Mouse (Mus musculus) stomach, adult 2 months (tissue): Measurements from ENCODE around the gene Olfr1052. TPM values are rescaled to one million over a fixed set of nuclear protein-coding genes. Genes with fewer than 3 reads are reported as not detected.

Experiments used
- polyA plus RNA-seq: library from polyadenylated mRNA; depleted of rRNA; stranded (reverse); fragments of >200 nt; gene quantifications from 2 replicates; pipeline ENCODE4 v1.2.3, GENCODE M21; 2012; rRNA removed

Olfr1052 gene
- polyA plus RNA-seq, result not detected in 2 replicates

DNA sequence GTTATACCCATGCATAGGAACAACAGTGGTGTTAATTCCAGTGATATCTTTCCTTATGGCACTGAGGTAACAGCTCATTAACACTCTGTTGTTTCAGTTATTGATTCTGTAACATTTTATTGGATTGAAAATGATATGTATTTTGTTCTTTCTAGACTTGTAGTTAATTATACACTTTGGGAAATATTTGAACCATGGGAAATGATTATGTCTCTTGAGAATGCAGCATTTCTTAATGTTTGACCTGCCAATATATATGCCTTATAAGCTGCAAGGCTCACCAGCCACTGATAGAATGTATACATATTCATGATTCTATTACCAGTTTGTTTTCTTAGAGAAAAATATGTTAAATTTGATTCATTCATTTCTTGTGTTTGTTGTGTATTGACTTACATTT lies at the start of gene Olfr1052:
Gene Olfr1052 (plus strand): TSS at position 301 of the 400 bp plus-strand sequence.

GRCm38 (mm10) chr2:86258228-86258627 lies 34.0 kb upstream of the Olfr1052 start, which contains the start of gene Olfr1049:
TSS of gene Olfr1049 (minus strand) at chr2:86258328.

GRCm38 (mm10) chr2:86278988-86279387 lies 13.3 kb upstream of the Olfr1052 start, which contains the start of gene Olfr1051:
TSS of gene Olfr1051 (minus strand) at chr2:86279088.

GRCm38 (mm10) chr2:86315184-86315583 lies 22.9 kb downstream of the Olfr1052 start, which contains the start of gene Olfr1053:
TSS of gene Olfr1053 (minus strand) at chr2:86315284.

GRCm38 (mm10) chr2:86335333-86335732 lies 43.1 kb downstream of the Olfr1052 start, which contains the start of gene Olfr1054:
TSS of gene Olfr1054 (minus strand) at chr2:86335433.

Other genes starting within 250 kb of the Olfr1052 start
- gene Olfr1034, start 246.6 kb upstream of the Olfr1052 start, polyA plus RNA-seq, result 0.02 TPM in 1 of 2 replicates, not detected in the other
- gene Olfr1036, start 218.5 kb upstream of the Olfr1052 start, polyA plus RNA-seq, result not detected in 2 replicates
- gene Olfr1037, start 205.1 kb upstream of the Olfr1052 start, polyA plus RNA-seq, result not detected in 2 replicates
- gene Olfr1039, start 156.5 kb upstream of the Olfr1052 start, polyA plus RNA-seq, result not detected in 2 replicates
- not detected in 2 replicates for gene Olfr1040, start 145.7 kb upstream of the Olfr1052 start, polyA plus RNA-seq
- gene Olfr1042, start 130.6 kb upstream of the Olfr1052 start, polyA plus RNA-seq, result not detected in 2 replicates
- not detected in 2 replicates for gene Olfr1043, start 124.9 kb upstream of the Olfr1052 start, polyA plus RNA-seq
- gene Olfr1044, start 114.6 kb upstream of the Olfr1052 start, polyA plus RNA-seq, result not detected in 2 replicates
- not detected in 2 replicates for gene Olfr52, start 106.8 kb upstream of the Olfr1052 start, polyA plus RNA-seq
- gene Olfr1045, start 89.4 kb upstream of the Olfr1052 start, polyA plus RNA-seq, result not detected in 2 replicates
- gene Olfr1046, start 73.1 kb upstream of the Olfr1052 start, polyA plus RNA-seq, result not detected in 2 replicates
- gene Olfr1047, start 61.1 kb upstream of the Olfr1052 start, polyA plus RNA-seq, result not detected in 2 replicates
- gene Olfr1048, start 52.2 kb upstream of the Olfr1052 start, polyA plus RNA-seq, result not detected in 2 replicates
- gene Olfr1049, start 34.1 kb upstream of the Olfr1052 start, polyA plus RNA-seq, result not detected in 2 replicates
- gene Olfr1051, start 13.4 kb upstream of the Olfr1052 start, polyA plus RNA-seq, result not detected in 2 replicates
- not detected in 2 replicates for gene Olfr1053, start 22.8 kb downstream of the Olfr1052 start, polyA plus RNA-seq
- not detected in 2 replicates for gene Olfr1054, start 43.0 kb downstream of the Olfr1052 start, polyA plus RNA-seq
- not detected in 2 replicates for gene Olfr1055, start 57.8 kb downstream of the Olfr1052 start, polyA plus RNA-seq
- not detected in 2 replicates for gene Olfr1056, start 70.0 kb downstream of the Olfr1052 start, polyA plus RNA-seq
- gene Olfr1057, start 85.9 kb downstream of the Olfr1052 start, polyA plus RNA-seq, result not detected in 2 replicates
- not detected in 2 replicates for gene Olfr1058, start 96.1 kb downstream of the Olfr1052 start, polyA plus RNA-seq
- not detected in 2 replicates for gene Olfr1061, start 121.6 kb downstream of the Olfr1052 start, polyA plus RNA-seq
- gene Olfr1062, start 134.3 kb downstream of the Olfr1052 start, polyA plus RNA-seq, result not detected in 2 replicates
- not detected in 2 replicates for gene Olfr1065, start 158.1 kb downstream of the Olfr1052 start, polyA plus RNA-seq
- gene Olfr1066, start 163.8 kb downstream of the Olfr1052 start, polyA plus RNA-seq, result not detected in 2 replicates
- gene Olfr228, start 194.9 kb downstream of the Olfr1052 start, polyA plus RNA-seq, result not detected in 2 replicates
- gene Olfr1076, start 216.0 kb downstream of the Olfr1052 start, polyA plus RNA-seq, result not detected in 2 replicates